Mouse (Mus musculus): ENCODE data around the gene Tnk2.

DNA sequence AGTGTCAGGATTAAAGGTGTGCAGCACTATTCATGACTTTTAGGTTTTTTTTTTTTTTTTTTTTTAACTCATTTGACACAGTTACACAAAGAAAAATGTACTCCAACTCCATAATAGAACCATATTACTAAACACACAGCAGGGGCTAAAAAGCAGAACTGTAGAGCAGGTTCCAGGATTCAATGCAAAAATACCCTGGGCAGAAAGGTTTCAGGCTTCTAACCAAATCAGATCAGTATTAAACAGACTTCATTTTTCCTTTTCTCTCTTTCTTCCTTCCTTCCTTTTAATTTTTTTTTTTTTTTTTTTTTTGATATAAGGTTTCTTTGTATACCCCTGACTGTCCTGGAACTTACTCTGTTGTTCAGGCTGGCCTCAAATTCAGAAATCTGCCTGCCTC lies 6.8 kb downstream of the Tnk2 start:
- TF ChIP-seq CTCF (IDR thresholded peaks at IDR 0.05; ENCODE audit: low read depth, low read length), result no peak
- no peak for TF ChIP-seq POLR2A (IDR thresholded peaks at IDR 0.05; ENCODE audit: borderline replicate concordance, low read depth, low read length)
